Mouse (Mus musculus): ENCODE data around the gene Acadvl. TPM values are rescaled to one million over a fixed set of nuclear protein-coding genes. Genes with fewer than 3 reads are reported as not detected.

Acadvl gene
- polyA plus RNA-seq (2012) = 22.8 and 23.6 TPM in 2 replicates

GRCm38 (mm10) chr11:70014880-70015558 lies at the start of gene Acadvl:
Gene Acadvl (minus strand): TSS chr11:70015411.

GRCm38 (mm10) chr11:70053898-70054570 lies 38.8 kb upstream of the Acadvl start, which contains the start of gene Asgr1:
Gene Asgr1 (plus strand): TSS chr11:70054085.

GRCm38 (mm10) chr11:70016669-70017068 lies 1.5 kb upstream of the Acadvl start, which contains the start of gene Dlg4:
Gene Dlg4 (plus strand): TSS chr11:70016942.

GRCm38 (mm10) chr11:70000396-70000898 lies 14.8 kb downstream of the Acadvl start, which contains the start of gene Dvl2:
Gene Dvl2 (plus strand): TSS chr11:70000595.

GRCm38 (mm10) chr11:69995391-69995960 lies 19.7 kb downstream of the Acadvl start, which contains the start of gene Phf23:
Gene Phf23 (plus strand): TSS chr11:69995777.

GRCm38 (mm10) chr11:69990850-69991691 lies 24.1 kb downstream of the Acadvl start, which contains the start of gene Gabarap:
Gene Gabarap (plus strand): TSS chr11:69991143.

GRCm38 (mm10) chr11:69982225-69982624 lies 33.0 kb downstream of the Acadvl start, which contains the start of gene Elp5:
Gene Elp5 (minus strand): TSS chr11:69982517.

GRCm38 (mm10) chr11:69981141-69981762 lies 34.0 kb downstream of the Acadvl start, which contains the start of gene Ctdnep1:
Gene Ctdnep1 (plus strand): TSS chr11:69981156.

GRCm38 (mm10) chr11:69964650-69965270 lies 50.5 kb downstream of the Acadvl start, which contains the start of gene Cldn7:
Gene Cldn7 (plus strand): TSS chr11:69964779.

Other genes with a start within 250 kb of the Acadvl start
- 3.7 and 6.1 TPM in 2 replicates for gene Zbtb4, start 249.5 kb downstream of the Acadvl start, polyA plus RNA-seq (2012)
- 1.1 and 1.2 TPM in 2 replicates for gene Chrnb1, start 219.5 kb downstream of the Acadvl start, polyA plus RNA-seq (2012)
- 1.1 and 1.4 TPM in 2 replicates for gene Fgf11, start 213.6 kb downstream of the Acadvl start, polyA plus RNA-seq (2012)
- gene Tmem102, start 209.8 kb downstream of the Acadvl start, polyA plus RNA-seq (2012) = 0.03 TPM in 1 of 2 replicates, not detected in the other
- gene Gm39566, start 200.1 kb downstream of the Acadvl start, polyA plus RNA-seq (2012) = not detected in 2 replicates
- gene Spem2, start 196.9 kb downstream of the Acadvl start, polyA plus RNA-seq (2012) = not detected in 2 replicates
- 0.11 TPM in 1 of 2 replicates, not detected in the other for gene Spem1, start 193.2 kb downstream of the Acadvl start, polyA plus RNA-seq (2012)
- 40.3 and 57.2 TPM in 2 replicates for gene Nlgn2, start 177.6 kb downstream of the Acadvl start, polyA plus RNA-seq (2012)
- 437 and 678 TPM in 2 replicates for gene Tmem256, start 176.9 kb downstream of the Acadvl start, polyA plus RNA-seq (2012)
- 149 and 165 TPM in 2 replicates for gene Plscr3, start 169.0 kb downstream of the Acadvl start, polyA plus RNA-seq (2012)
- 0.27 and 0.99 TPM in 2 replicates for gene Tnk1, start 156.7 kb downstream of the Acadvl start, polyA plus RNA-seq (2012)
- not detected in 2 replicates for gene Tmem95, start 137.4 kb downstream of the Acadvl start, polyA plus RNA-seq (2012)
- gene Kctd11, start 134.0 kb downstream of the Acadvl start, polyA plus RNA-seq (2012) = 1.2 and 1.7 TPM in 2 replicates
- gene Acap1, start 119.9 kb downstream of the Acadvl start, polyA plus RNA-seq (2012) = 138 and 178 TPM in 2 replicates
- 1.7 and 2.8 TPM in 2 replicates for gene 2810408A11Rik, start 114.4 kb downstream of the Acadvl start, polyA plus RNA-seq (2012)
- 79.1 and 86.6 TPM in 2 replicates for gene Neurl4, start 114.3 kb downstream of the Acadvl start, polyA plus RNA-seq (2012)
- 173 and 210 TPM in 2 replicates for gene Gps2, start 101.5 kb downstream of the Acadvl start, polyA plus RNA-seq (2012)
- gene Eif5a, start 93.5 kb downstream of the Acadvl start, polyA plus RNA-seq (2012) = 2,243 and 2,337 TPM in 2 replicates
- gene Ybx2, start 79.6 kb downstream of the Acadvl start, polyA plus RNA-seq (2012) = 1.3 and 1.6 TPM in 2 replicates
- 0.54 and 1.5 TPM in 2 replicates for gene Slc2a4, start 67.2 kb downstream of the Acadvl start, polyA plus RNA-seq (2012)
- gene Cldn7, start 50.6 kb downstream of the Acadvl start, polyA plus RNA-seq (2012) = 0.12 TPM in 1 of 2 replicates, not detected in the other
- 253 and 255 TPM in 2 replicates for gene Ctdnep1, start 34.3 kb downstream of the Acadvl start, polyA plus RNA-seq (2012)
- gene Elp5, start 32.9 kb downstream of the Acadvl start, polyA plus RNA-seq (2012) = 12.4 and 14.3 TPM in 2 replicates
- gene Gabarap, start 24.3 kb downstream of the Acadvl start, polyA plus RNA-seq (2012) = 379 and 448 TPM in 2 replicates
- 73.1 and 84.1 TPM in 2 replicates for gene Phf23, start 19.6 kb downstream of the Acadvl start, polyA plus RNA-seq (2012)
- gene Dvl2, start 14.8 kb downstream of the Acadvl start, polyA plus RNA-seq (2012) = 50.0 and 50.7 TPM in 2 replicates
- 22.0 and 24.1 TPM in 2 replicates for gene Dlg4, start 1.5 kb upstream of the Acadvl start, polyA plus RNA-seq (2012)
- not detected in 2 replicates for gene Asgr1, start 38.7 kb upstream of the Acadvl start, polyA plus RNA-seq (2012)
- gene Asgr2, start 77.2 kb upstream of the Acadvl start, polyA plus RNA-seq (2012) = 0.37 and 0.61 TPM in 2 replicates
- gene Mgl2, start 114.9 kb upstream of the Acadvl start, polyA plus RNA-seq (2012) = 2.7 and 3.7 TPM in 2 replicates
- gene Clec10a, start 140.8 kb upstream of the Acadvl start, polyA plus RNA-seq (2012) = 0.88 and 1.1 TPM in 2 replicates
- gene Slc16a11, start 197.3 kb upstream of the Acadvl start, polyA plus RNA-seq (2012) = 1.4 and 5.3 TPM in 2 replicates
- 5.9 and 7.7 TPM in 2 replicates for gene Slc16a13, start 205.7 kb upstream of the Acadvl start, polyA plus RNA-seq (2012)
- gene Bcl6b, start 214.4 kb upstream of the Acadvl start, polyA plus RNA-seq (2012) = 0.66 and 0.68 TPM in 2 replicates
- 141 and 144 TPM in 2 replicates for gene 0610010K14Rik, start 222.5 kb upstream of the Acadvl start, polyA plus RNA-seq (2012)
- gene Gm21988, start 224.4 kb upstream of the Acadvl start, polyA plus RNA-seq (2012) = 10.8 and 13.6 TPM in 2 replicates
- gene Rnasek, start 224.4 kb upstream of the Acadvl start, polyA plus RNA-seq (2012) = 132 and 186 TPM in 2 replicates
- gene Alox12, start 239.9 kb upstream of the Acadvl start, polyA plus RNA-seq (2012) = 0.05 and 0.17 TPM in 2 replicates